Mouse (Mus musculus) forebrain, embryonic 16.5 days (tissue): ENCODE results near the gene Flywch1. TPM values are rescaled to one million over a fixed set of nuclear protein-coding genes. Genes with fewer than 3 reads are reported as not detected.

Experiments used
- ATAC-seq: fragments of 200-750 bp; cut with Nextera tagmentation; 2 replicates; pipeline ENCODE4 v1.8.0; 2017; ENCODE audit warnings: mild to moderate bottlenecking, moderate library complexity
- H3K27ac ChIP-seq: fragments of 300-500 bp; sonication (generic); 2 replicates; pipeline ENCODE4 v1.5.1; 2014; ENCODE audit warnings: low read length, control low read depth
- H3K27me3 ChIP-seq: fragments of 300-500 bp; sonication (generic); replicated peaks from 2 replicates; pipeline ENCODE4 v1.6.1; 2014; ENCODE audit warnings: low read length; ENCODE audit not compliant: control insufficient read depth, insufficient read depth
- H3K36me3 ChIP-seq: fragments of 300-500 bp; sonication (generic); 2 replicates; pipeline ENCODE4 v1.6.1; 2014; ENCODE audit not compliant: control insufficient read depth, insufficient read depth
- H3K4me1 ChIP-seq: fragments of 300-500 bp; sonication (generic); replicated peaks from 2 replicates; pipeline ENCODE4 v1.6.1; 2014; ENCODE audit warnings: low read length; ENCODE audit not compliant: control insufficient read depth, insufficient read depth
- H3K4me2 ChIP-seq: fragments of 300-500 bp; sonication (generic); 2 replicates; pipeline ENCODE4 v1.6.1; 2014; ENCODE audit warnings: mild to moderate bottlenecking, low read length, control low read depth
- H3K4me3 ChIP-seq: fragments of 300-500 bp; sonication (generic); replicated peaks from 2 replicates; pipeline ENCODE4 v1.5.1; 2014; ENCODE audit warnings: mild to moderate bottlenecking, low read length, control low read depth
- H3K9ac ChIP-seq: fragments of 300-500 bp; sonication (generic); replicated peaks from 2 replicates; pipeline ENCODE4 v1.6.1; 2014; ENCODE audit warnings: low read depth, low read length, control low read depth
- H3K9me3 ChIP-seq: fragments of 300-500 bp; sonication (generic); 2 replicates; pipeline ENCODE4 v1.6.1; 2016; ENCODE audit warnings: low read length; ENCODE audit not compliant: control insufficient read depth
- WGBS: fragments of 180-500 bp; shearing (Covaris S2); extraction: QIAGEN DNeasy Blood & Tissue Kit; methylation state at CpG from one replicate; pipeline ENCODE4 v1.1.7; 2014; 5-methylcytosine and 5-hydroxymethylcytosine counted together
- polyA plus RNA-seq: library from polyadenylated mRNA; unstranded; fragments of >200 nt; fragmentation: Nextera tagmentation; extraction: Ambion mirVana; gene quantifications from 2 replicates; pipeline ENCODE4 v1.2.1, GENCODE M21; 2015

Flywch1 gene
- polyA plus RNA-seq, 1 experiment from 2014 or later = 156 TPM

DNA sequence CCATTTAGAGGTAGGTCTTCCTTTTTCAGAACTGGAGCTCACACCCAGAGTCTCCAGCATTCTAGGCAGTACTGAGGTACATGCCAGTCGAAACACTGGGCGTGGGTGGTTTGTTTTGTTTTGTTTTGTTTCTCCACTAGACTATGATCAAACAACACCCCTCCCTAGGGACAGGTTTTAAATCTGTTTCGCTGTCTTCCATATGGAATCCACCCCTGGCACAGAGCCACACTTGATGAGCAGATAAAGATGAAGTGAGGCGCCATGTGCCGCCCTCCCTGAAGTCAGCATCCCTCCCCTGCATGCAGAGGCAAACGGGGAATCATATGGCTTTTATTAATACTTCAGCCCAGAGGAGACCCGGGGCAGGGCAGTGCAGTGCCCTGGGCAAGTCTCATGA is 66.7 kb downstream of the Flywch1 start:
- H3K4me1 ChIP-seq = peaks cover 7% of the 10 kb centered on the region
- H3K9me3 ChIP-seq = no peaks in the 10 kb centered on the region
- no peak overlapping the region for H3K27ac ChIP-seq
- H3K36me3 ChIP-seq = no peaks in the 10 kb centered on the region
- WGBS = 50% methylated on average over 7 of the region's 7 CpGs
- H3K4me2 ChIP-seq = no peak overlapping the region
- H3K4me3 ChIP-seq = no peak overlapping the region
- H3K27me3 ChIP-seq = peaks cover 7% of the 10 kb centered on the region; the same call in 1 of the 2 replicates
- no peak overlapping the region; the same call in 1 of the 2 replicates for H3K9ac ChIP-seq
- ATAC-seq = no peak

DNA sequence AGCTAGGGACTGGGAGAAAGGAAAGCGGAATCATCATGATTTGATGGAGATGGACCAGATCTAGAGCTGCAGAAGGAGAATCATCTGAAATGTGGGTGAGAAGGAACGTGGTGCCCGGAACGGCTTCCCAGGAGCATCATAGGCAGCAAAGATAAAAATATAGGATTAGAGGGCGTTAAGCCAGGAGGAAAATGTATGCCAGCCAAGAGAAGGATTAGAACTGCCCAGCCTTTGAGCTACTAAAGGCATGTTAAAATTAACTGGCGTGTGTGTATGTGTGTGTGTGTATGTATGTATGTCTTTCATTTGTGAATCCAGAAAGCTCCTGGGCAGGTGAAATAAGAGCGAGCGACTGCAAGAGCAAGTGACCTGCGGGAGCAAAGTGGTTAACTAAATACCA is 68.1 kb downstream of the Flywch1 start:
- peaks cover 18% of the 10 kb centered on the region for H3K27me3 ChIP-seq
- H3K27ac ChIP-seq = no peak overlapping the region
- no peak overlapping the region for H3K4me3 ChIP-seq
- no peak overlapping the region for H3K9ac ChIP-seq
- 77% methylated on average over 9 of the region's 9 CpGs for WGBS
- H3K9me3 ChIP-seq = no peaks in the 10 kb centered on the region
- H3K4me2 ChIP-seq = no peak overlapping the region
- ATAC-seq = no peak
- no peaks in the 10 kb centered on the region for H3K36me3 ChIP-seq
- peaks cover 13% of the 10 kb centered on the region for H3K4me1 ChIP-seq

Other genes with a start within 250 kb of the Flywch1 start
- gene Zfp213, start 207.4 kb downstream of the Flywch1 start, polyA plus RNA-seq = 19.0 and 19.1 TPM in 2 replicates
- gene Zfp13, start 172.1 kb downstream of the Flywch1 start, polyA plus RNA-seq = 26.2 and 28.5 TPM in 2 replicates
- not detected in 2 replicates for gene Zscan10, start 170.7 kb downstream of the Flywch1 start, polyA plus RNA-seq
- 0.97 and 1.2 TPM in 2 replicates for gene Mmp25, start 126.3 kb downstream of the Flywch1 start, polyA plus RNA-seq
- 0.39 TPM in 1 of 2 replicates, not detected in the other for gene Bicdl2, start 111.1 kb downstream of the Flywch1 start, polyA plus RNA-seq
- gene Hcfc1r1, start 98.0 kb downstream of the Flywch1 start, polyA plus RNA-seq = 92.1 and 99.4 TPM in 2 replicates
- 40.1 and 41.4 TPM in 2 replicates for gene Thoc6, start 97.7 kb downstream of the Flywch1 start, polyA plus RNA-seq
- gene Tnfrsf12a, start 94.1 kb downstream of the Flywch1 start, polyA plus RNA-seq = 2.9 and 4.8 TPM in 2 replicates
- gene Cldn6, start 92.4 kb downstream of the Flywch1 start, polyA plus RNA-seq = 0.24 and 0.45 TPM in 2 replicates
- 1.4 TPM in 2 replicates for gene Cldn9, start 87.6 kb downstream of the Flywch1 start, polyA plus RNA-seq
- gene 1520401A03Rik, start 48.8 kb downstream of the Flywch1 start, polyA plus RNA-seq = not detected in 2 replicates
- gene Pkmyt1, start 45.3 kb downstream of the Flywch1 start, polyA plus RNA-seq = 22.3 and 25.0 TPM in 2 replicates
- gene Paqr4, start 30.7 kb downstream of the Flywch1 start, polyA plus RNA-seq = 40.8 and 45.6 TPM in 2 replicates
- 0.41 and 1.0 TPM in 2 replicates for gene Kremen2, start 25.8 kb downstream of the Flywch1 start, polyA plus RNA-seq
- gene Flywch2, start 14.5 kb upstream of the Flywch1 start, polyA plus RNA-seq = 22.9 and 33.2 TPM in 2 replicates
- 435 and 505 TPM in 2 replicates for gene Srrm2, start 18.9 kb upstream of the Flywch1 start, polyA plus RNA-seq
- 1,002 and 1,034 TPM in 2 replicates for gene Elob, start 57.5 kb upstream of the Flywch1 start, polyA plus RNA-seq
- not detected in 2 replicates for gene Prss33, start 64.5 kb upstream of the Flywch1 start, polyA plus RNA-seq
- gene Prss32, start 72.3 kb upstream of the Flywch1 start, polyA plus RNA-seq = not detected in 2 replicates
- gene Prss41, start 72.6 kb upstream of the Flywch1 start, polyA plus RNA-seq = 0.87 and 1.0 TPM in 2 replicates
- gene Prss21, start 96.5 kb upstream of the Flywch1 start, polyA plus RNA-seq = not detected in 2 replicates
- not detected in 2 replicates for gene Dcpp1, start 109.3 kb upstream of the Flywch1 start, polyA plus RNA-seq
- gene Dcpp2, start 109.3 kb upstream of the Flywch1 start, polyA plus RNA-seq = not detected in 2 replicates
- gene Dcpp3, start 145.9 kb upstream of the Flywch1 start, polyA plus RNA-seq = not detected in 2 replicates
- not detected in 2 replicates for gene Sbp, start 170.1 kb upstream of the Flywch1 start, polyA plus RNA-seq
- not detected in 2 replicates for gene Sbpl, start 183.7 kb upstream of the Flywch1 start, polyA plus RNA-seq
- gene Prss30, start 209.0 kb upstream of the Flywch1 start, polyA plus RNA-seq = 0.21 and 0.28 TPM in 2 replicates
- not detected in 2 replicates for gene Prss22, start 226.5 kb upstream of the Flywch1 start, polyA plus RNA-seq